Mouse (Mus musculus) stomach, postnatal 0 days (tissue): ENCODE results near the gene Tmem123. TPM values are rescaled to one million over a fixed set of nuclear protein-coding genes. Genes with fewer than 3 reads are reported as not detected.

ENCODE experiments used
- ATAC-seq: fragments of 200-750 bp; cut with Nextera tagmentation; 2 replicates; pipeline ENCODE4 v1.8.0; 2017; ENCODE audit not compliant: low FRiP score, low TSS enrichment
- DNase-seq: peaks from one replicate; pipeline ENCODE4 v3.0.0-alpha.2; 2016; ENCODE audit warnings: low spot score
- H3K27ac ChIP-seq: fragments of 300-500 bp; sonication (generic); replicated peaks from 2 replicates; pipeline ENCODE4 v1.5.1; 2014; ENCODE audit warnings: mild to moderate bottlenecking, control low read depth
- H3K27me3 ChIP-seq: fragments of 300-500 bp; sonication (generic); 2 replicates; pipeline ENCODE4 v1.6.1; 2014; ENCODE audit warnings: low read length; ENCODE audit not compliant: control insufficient read depth, insufficient read depth
- H3K36me3 ChIP-seq: fragments of 300-500 bp; sonication (generic); 2 replicates; pipeline ENCODE4 v1.6.1; 2014; ENCODE audit warnings: low read length, mixed read lengths; ENCODE audit not compliant: control insufficient read depth, insufficient read depth
- H3K4me1 ChIP-seq: fragments of 300-500 bp; sonication (generic); replicated peaks from 2 replicates; pipeline ENCODE4 v1.6.1; 2014; ENCODE audit warnings: antibody characterized with exemption; ENCODE audit not compliant: control insufficient read depth, insufficient read depth
- H3K4me2 ChIP-seq: fragments of 300-500 bp; sonication (generic); replicated peaks from 2 replicates; pipeline ENCODE4 v1.6.1; 2014; ENCODE audit warnings: low read depth, mild to moderate bottlenecking, control low read depth, moderate library complexity
- H3K4me3 ChIP-seq: fragments of 300-500 bp; sonication (generic); 2 replicates; pipeline ENCODE4 v1.5.1; 2014; ENCODE audit warnings: low read depth, low read length, control low read depth
- H3K9ac ChIP-seq: fragments of 300-500 bp; sonication (generic); 2 replicates; pipeline ENCODE4 v1.6.1; 2014; ENCODE audit warnings: mild to moderate bottlenecking, low read length, control low read depth, mixed read lengths
- H3K9me3 ChIP-seq: fragments of 300-500 bp; sonication (generic); 2 replicates; pipeline ENCODE4 v1.6.1; 2016; ENCODE audit warnings: low read length; ENCODE audit not compliant: control insufficient read depth
- CTCF ChIP-seq: IDR thresholded peaks from 2 replicates; pipeline ENCODE4 v1.5.1; 2016; ENCODE audit warnings: antibody characterized with exemption, low read depth, mild to moderate bottlenecking, moderate library complexity
- EP300 ChIP-seq: optimal IDR thresholded peaks from 2 replicates; pipeline ENCODE3; 2016; ENCODE audit warnings: antibody characterized with exemption
- WGBS: fragments of 180-500 bp; shearing (Covaris S2); extraction: QIAGEN DNeasy Blood & Tissue Kit; methylation state at CpG from one replicate; pipeline ENCODE4 v1.1.7; 2014; 5-methylcytosine and 5-hydroxymethylcytosine counted together
- polyA plus RNA-seq: library from polyadenylated mRNA; unstranded; fragments of >200 nt; fragmentation: Nextera tagmentation; extraction: Ambion mirVana; gene quantifications from 2 replicates; pipeline ENCODE4 v1.2.1, GENCODE M21; 2015

Gene Tmem123
- polyA plus RNA-seq, 1 experiment from 2014 or later: 117 TPM

DNA sequence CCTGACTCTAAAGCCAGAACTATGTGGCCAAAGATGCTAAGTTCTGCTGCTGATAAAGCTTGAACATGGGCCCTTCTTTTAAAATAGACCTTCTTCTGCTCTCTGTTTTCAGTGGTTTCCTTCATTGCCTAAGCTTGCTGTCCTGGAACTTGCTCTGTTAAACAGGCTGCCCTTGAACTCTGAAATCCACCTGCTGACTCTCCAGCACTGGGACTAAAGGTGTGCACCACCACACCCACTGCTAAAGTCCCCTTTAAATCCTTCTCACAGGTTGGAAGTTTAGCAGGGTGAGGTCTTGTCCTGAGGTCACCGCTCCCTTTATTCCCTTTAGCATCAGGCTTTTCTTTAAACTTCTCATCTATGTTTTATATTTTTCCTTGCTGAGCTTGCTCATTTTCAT lies 13.1 kb downstream of the Tmem123 start:
- ATAC-seq: no peak
- H3K27ac ChIP-seq: no peak overlapping the region
- H3K9me3 ChIP-seq: no peaks in the 10 kb centered on the region
- H3K4me2 ChIP-seq: no peak overlapping the region
- no peak for TF ChIP-seq CTCF
- TF ChIP-seq EP300: no peak
- DNase-seq: no peak
- H3K9ac ChIP-seq: no peak overlapping the region
- WGBS: 97% methylated on average over 1 of the region's 1 CpGs
- no peak overlapping the region for H3K4me3 ChIP-seq
- no peaks in the 10 kb centered on the region for H3K4me1 ChIP-seq
- peaks cover 5% of the 10 kb centered on the region; the same call in 1 of the 2 replicates for H3K36me3 ChIP-seq
- H3K27me3 ChIP-seq: no peaks in the 10 kb centered on the region

DNA sequence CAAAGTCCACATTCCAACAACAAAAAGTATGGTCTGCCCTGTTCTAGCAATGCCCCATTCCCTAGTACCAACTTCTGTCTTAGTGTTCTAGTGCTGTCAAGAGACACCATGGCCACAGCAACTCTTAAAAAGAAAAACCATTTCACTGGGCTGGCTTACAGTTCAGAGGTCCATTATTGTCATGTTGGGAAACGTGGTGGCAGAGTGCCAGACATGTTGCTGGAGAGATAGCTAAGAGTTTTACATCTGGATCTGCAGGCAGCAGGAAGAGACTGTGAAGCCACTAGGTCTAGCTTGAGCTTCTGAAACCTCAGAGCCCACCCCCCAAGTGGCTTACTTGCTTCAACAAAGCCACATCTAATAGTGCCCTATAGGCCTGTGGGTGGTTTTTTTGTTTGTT lies 13.8 kb downstream of the Tmem123 start:
- ATAC-seq: no peak
- Histone ChIP-seq H3K27ac (no peak overlapping the region), H3K9ac (no peak overlapping the region), H3K9me3 (no peaks in the 10 kb centered on the region), H3K4me1 (no peaks in the 10 kb centered on the region), H3K27me3 (no peaks in the 10 kb centered on the region), H3K4me2 (no peak overlapping the region), H3K36me3 (peaks cover 9% of the 10 kb centered on the region; the same call in 1 of the 2 replicates), H3K4me3 (no peak overlapping the region)
- 70% methylated on average over 1 of the region's 1 CpGs for WGBS
- TF ChIP-seq CTCF (no peak), EP300 (no peak)
- DNase-seq: no peak

DNA sequence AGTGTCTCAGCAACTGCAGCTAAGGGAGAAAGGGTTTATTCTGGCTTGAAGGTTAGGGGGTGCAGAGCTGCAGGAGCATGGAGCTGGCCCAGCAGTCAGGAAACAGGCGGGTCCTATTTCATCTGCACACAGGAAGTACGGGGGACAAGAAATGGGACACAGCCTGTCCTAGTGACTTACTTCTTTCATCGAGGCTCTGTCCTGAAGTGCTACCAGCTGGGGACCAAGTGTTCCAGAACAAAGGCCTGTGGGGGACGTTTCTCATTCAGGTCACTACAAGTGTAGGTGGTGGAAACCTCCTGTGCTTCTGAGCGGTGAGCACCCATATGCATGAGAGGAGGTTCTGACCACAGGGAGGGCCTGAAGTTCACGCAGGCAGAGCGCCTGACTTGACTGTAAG lies 14.9 kb downstream of the Tmem123 start:
- WGBS: 87% methylated on average over 7 of the region's 7 CpGs
- no peaks in the 10 kb centered on the region for H3K9me3 ChIP-seq
- H3K4me2 ChIP-seq: no peak overlapping the region
- no peaks in the 10 kb centered on the region for H3K4me1 ChIP-seq
- ATAC-seq: no peak
- no peak overlapping the region for H3K9ac ChIP-seq
- no peak for DNase-seq
- no peak overlapping the region for H3K4me3 ChIP-seq
- TF ChIP-seq EP300 (no peak), CTCF (no peak)
- peaks cover 9% of the 10 kb centered on the region; the same call in 1 of the 2 replicates for H3K36me3 ChIP-seq
- H3K27ac ChIP-seq: no peak overlapping the region
- H3K27me3 ChIP-seq: no peaks in the 10 kb centered on the region

DNA sequence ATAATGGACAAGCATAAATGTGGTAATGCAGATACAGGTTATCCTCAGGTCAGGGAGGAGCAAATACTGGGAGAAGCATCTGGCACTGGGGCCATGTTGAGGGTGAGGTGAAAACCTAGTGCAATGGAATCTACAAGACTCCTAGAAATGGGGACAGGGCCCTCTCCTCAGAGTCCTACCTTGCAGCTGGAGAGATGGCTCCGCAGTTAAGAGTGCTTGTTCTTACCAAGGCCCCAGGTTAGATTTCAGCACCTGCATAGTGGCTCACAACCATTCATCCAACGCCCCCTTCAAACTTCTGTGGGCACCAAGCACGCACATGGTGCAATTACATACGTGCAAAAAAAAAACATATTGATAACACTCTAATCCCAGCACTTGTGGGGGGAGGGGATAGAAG lies 15.9 kb downstream of the Tmem123 start:
- Histone ChIP-seq H3K9me3 (no peaks in the 10 kb centered on the region), H3K27ac (no peak overlapping the region), H3K9ac (no peak overlapping the region), H3K4me3 (no peak overlapping the region), H3K4me1 (no peaks in the 10 kb centered on the region), H3K4me2 (no peak overlapping the region), H3K27me3 (no peaks in the 10 kb centered on the region), H3K36me3 (peaks cover 6% of the 10 kb centered on the region; the same call in 1 of the 2 replicates)
- no peak for ATAC-seq
- WGBS: 80% methylated on average over 4 of the region's 4 CpGs
- TF ChIP-seq CTCF (no peak), EP300 (no peak)
- DNase-seq: no peak

DNA sequence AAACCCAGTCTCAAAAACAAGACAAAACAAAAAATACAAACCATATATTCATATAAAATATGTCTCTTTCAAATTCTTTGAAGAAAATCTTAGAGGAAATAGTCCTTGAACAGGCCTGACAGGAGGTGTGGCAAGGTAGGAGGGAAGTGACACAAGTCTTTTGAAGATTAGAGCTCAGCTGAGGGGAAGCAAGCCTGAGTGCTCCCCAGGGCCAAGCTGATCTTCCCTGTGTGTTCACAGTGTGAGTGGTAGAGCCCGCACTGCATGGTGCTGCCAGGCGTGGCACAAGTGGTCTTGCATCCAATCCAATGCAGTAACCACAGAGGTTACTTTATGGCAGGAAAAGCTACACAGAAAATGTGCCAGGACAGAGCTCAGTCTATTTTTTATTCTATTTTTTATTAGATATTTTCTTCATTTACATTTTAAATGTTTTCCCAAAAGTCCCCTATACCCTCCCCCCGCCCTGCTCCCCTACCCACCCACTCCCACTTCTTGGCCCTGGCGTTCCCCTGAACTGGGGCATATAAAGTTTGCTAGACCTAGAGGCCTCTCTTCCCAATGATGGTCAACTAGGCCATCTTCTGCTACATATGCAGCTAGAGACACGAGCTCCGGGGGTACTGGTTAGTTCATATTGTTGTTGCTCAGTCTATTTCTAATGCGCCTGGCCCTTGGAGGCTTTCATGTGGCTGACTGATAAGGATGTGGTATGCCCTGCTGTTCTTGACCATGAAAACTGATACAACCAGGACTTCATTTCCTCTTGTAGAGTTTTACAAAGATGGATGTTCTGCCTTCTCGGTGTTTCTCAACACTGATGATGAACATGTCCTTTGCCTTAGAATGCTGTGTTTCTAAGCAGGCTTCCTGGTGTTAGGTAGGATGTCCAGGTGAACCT lies 16.7 kb downstream of the Tmem123 start:
- H3K27me3 ChIP-seq: no peaks in the 10 kb centered on the region
- WGBS: 92% methylated on average over 8 of the region's 8 CpGs
- no peaks in the 10 kb centered on the region for H3K4me1 ChIP-seq
- no peak overlapping the region for H3K4me2 ChIP-seq
- no peak for ATAC-seq
- H3K4me3 ChIP-seq: no peak overlapping the region
- TF ChIP-seq CTCF (no peak), EP300 (no peak)
- no peak for DNase-seq
- H3K27ac ChIP-seq: no peak overlapping the region
- no peak overlapping the region for H3K9ac ChIP-seq
- peaks cover 6% of the 10 kb centered on the region; the same call in 1 of the 2 replicates for H3K36me3 ChIP-seq
- H3K9me3 ChIP-seq: no peaks in the 10 kb centered on the region

DNA sequence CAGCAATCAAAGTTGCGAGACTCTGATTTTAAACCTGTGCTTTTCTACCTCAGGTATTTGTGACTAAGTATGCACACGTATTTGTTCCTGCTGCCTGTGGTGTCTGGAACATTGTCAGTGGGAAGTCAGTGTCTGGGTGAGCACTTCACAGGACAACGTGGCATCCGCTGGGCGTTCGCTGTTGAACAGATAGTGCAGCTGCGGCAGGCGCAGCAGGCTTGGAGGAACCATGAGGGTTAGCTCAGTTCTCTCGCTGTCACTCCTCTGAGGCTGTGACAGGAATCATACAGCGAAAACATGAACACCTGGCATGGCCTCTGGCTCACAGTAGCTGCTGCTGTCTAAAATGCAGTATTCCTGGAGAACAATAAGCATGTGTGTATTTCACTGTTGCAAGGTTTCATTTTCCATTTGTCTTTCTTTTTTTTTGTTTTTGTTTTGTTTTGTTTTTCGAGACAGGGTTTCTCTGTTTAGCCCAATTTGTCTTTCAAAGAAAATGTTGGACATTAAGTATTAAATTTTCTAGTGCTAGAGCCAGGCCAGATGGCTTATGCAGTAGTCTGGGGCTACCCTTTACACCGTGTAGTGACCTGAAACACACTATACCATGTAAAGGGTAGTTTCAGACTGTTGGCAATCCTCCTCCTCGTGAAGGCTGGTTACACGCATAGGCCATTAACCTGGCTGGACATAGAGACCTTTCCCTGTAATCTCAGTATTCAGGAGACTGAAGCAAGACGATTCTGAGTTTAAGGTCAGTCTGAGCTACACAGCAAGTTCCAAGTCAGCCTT lies 20.2 kb downstream of the Tmem123 start:
- TF ChIP-seq EP300: no peak
- TF ChIP-seq CTCF: no peak
- Histone ChIP-seq H3K4me2 (no peak overlapping the region), H3K27ac (no peak overlapping the region), H3K9me3 (no peaks in the 10 kb centered on the region), H3K36me3 (peaks cover 4% of the 10 kb centered on the region; the same call in 1 of the 2 replicates), H3K27me3 (no peaks in the 10 kb centered on the region), H3K9ac (no peak overlapping the region), H3K4me3 (no peak overlapping the region), H3K4me1 (no peaks in the 10 kb centered on the region)
- WGBS: 83% methylated on average over 15 of the region's 15 CpGs
- DNase-seq: no peak
- ATAC-seq: no peak
